Mouse (Mus musculus): ENCODE results near the gene Gng2. TPM values are rescaled to one million over a fixed set of nuclear protein-coding genes. Genes with fewer than 3 reads are reported as not detected.

The Gng2 gene
- polyA plus RNA-seq, 1 experiment from 2014 or later, result 39.9 TPM

GRCm38 (mm10) chr14:19992873-19993569, 15.6 kb upstream of the Gng2 start:
- no peak overlapping the region for H3K4me3 ChIP-seq
- H3K36me3 ChIP-seq, result no peaks in the 10 kb centered on the region
- H3K4me2 ChIP-seq, result no peak overlapping the region
- no peak overlapping the region for H3K27ac ChIP-seq (replicated peaks)
- no peaks in the 10 kb centered on the region for H3K9me3 ChIP-seq
- no peak for ATAC-seq (ENCODE audit: extremely low read depth, insufficient number of reproducible peaks, low FRiP score, low TSS enrichment)
- whole genome bisulfite sequencing, result 67% methylated on average over 8 of the region's 8 CpGs
- no peaks in the 10 kb centered on the region for H3K4me1 ChIP-seq
- H3K9ac ChIP-seq, result no peak overlapping the region
- no peaks in the 10 kb centered on the region for H3K27me3 ChIP-seq (replicated peaks)

GRCm38 (mm10) chr14:19991861-19992260, 14.4 kb upstream of the Gng2 start:
- Histone ChIP-seq H3K4me2 (no peak overlapping the region), H3K27me3 (replicated peaks) (no peaks in the 10 kb centered on the region), H3K4me1 (peaks cover 6% of the 10 kb centered on the region), H3K9ac (no peak overlapping the region), H3K36me3 (no peaks in the 10 kb centered on the region), H3K4me3 (no peak overlapping the region), H3K27ac (replicated peaks) (no peak overlapping the region), H3K9me3 (no peaks in the 10 kb centered on the region)
- 43% methylated on average over 3 of the region's 3 CpGs for WGBS
- ATAC-seq (ENCODE audit: extremely low read depth, insufficient number of reproducible peaks, low FRiP score, low TSS enrichment), result no peak

- Histone ChIP-seq H3K27me3 (replicated peaks) (no peaks in the 10 kb centered on the region), H3K4me1 (peaks cover 19% of the 10 kb centered on the region), H3K4me2 (no peak overlapping the region), H3K27ac (replicated peaks) (no peak overlapping the region), H3K9ac (no peak overlapping the region), H3K36me3 (no peaks in the 10 kb centered on the region), H3K9me3 (no peaks in the 10 kb centered on the region), H3K4me3 (no peak overlapping the region)
- no peak for ATAC-seq (ENCODE audit: extremely low read depth, insufficient number of reproducible peaks, low FRiP score, low TSS enrichment)
- WGBS, result 58% methylated on average over 1 of the region's 1 CpGs
These were observed 13.1 kb upstream of the Gng2 start for GRCm38 (mm10) chr14:19990436-19990993.

DNA sequence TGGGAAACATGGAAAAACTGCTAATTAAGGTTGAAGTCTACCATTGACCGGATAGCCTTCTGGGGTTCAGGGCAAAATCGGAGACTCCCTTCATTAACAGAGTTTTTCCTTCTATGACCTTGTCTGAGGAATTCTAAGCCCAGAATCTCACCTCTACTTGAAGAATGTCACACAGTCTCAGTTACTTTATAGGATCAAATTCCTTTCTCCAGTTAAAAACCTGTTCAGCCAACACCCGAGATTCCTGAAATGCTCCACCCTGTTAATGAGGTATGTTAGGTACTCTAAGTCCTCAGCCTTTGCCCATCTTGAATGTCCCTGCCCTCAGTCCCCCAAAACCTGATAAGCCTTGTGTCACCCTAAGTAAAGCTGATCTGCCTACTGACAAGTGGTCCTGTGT, 11.0 kb upstream of the Gng2 start:
- Histone ChIP-seq H3K36me3 (no peaks in the 10 kb centered on the region), H3K4me1 (peaks cover 40% of the 10 kb centered on the region), H3K4me2 (no peak overlapping the region), H3K27me3 (replicated peaks) (no peaks in the 10 kb centered on the region), H3K27ac (replicated peaks) (no peak overlapping the region), H3K9me3 (no peaks in the 10 kb centered on the region), H3K4me3 (no peak overlapping the region), H3K9ac (no peak overlapping the region)
- WGBS, result 82% methylated on average over 3 of the region's 3 CpGs
- no peak for ATAC-seq (ENCODE audit: extremely low read depth, insufficient number of reproducible peaks, low FRiP score, low TSS enrichment)

- 0 out of 2 replicates have a peak overlapping the region, but pooled peaks have one; percentile 6 for H3K9ac ChIP-seq
- peak overlapping the region; percentile 56 for H3K4me2 ChIP-seq
- no peaks in the 10 kb centered on the region for H3K36me3 ChIP-seq
- peak overlapping the region; percentile 86 for H3K27ac ChIP-seq (replicated peaks)
- 16% methylated on average over 8 of the region's 8 CpGs for WGBS
- no peaks in the 10 kb centered on the region for H3K9me3 ChIP-seq
- peak overlapping the region; percentile 33 for H3K4me3 ChIP-seq
- peaks cover 41% of the 10 kb centered on the region for H3K4me1 ChIP-seq
- H3K27me3 ChIP-seq (replicated peaks), result no peaks in the 10 kb centered on the region
- ATAC-seq (ENCODE audit: extremely low read depth, insufficient number of reproducible peaks, low FRiP score, low TSS enrichment), result no peak
These were observed 10.0 kb upstream of the Gng2 start for GRCm38 (mm10) chr14:19987358-19987834.

GRCm38 (mm10) chr14:19986614-19987357, 9.4 kb upstream of the Gng2 start:
- Histone ChIP-seq H3K9ac (peak overlapping the region; percentile 20; the same call in 1 of the 2 replicates), H3K4me2 (peak overlapping the region; percentile 56), H3K36me3 (no peaks in the 10 kb centered on the region), H3K27ac (replicated peaks) (peak overlapping the region; percentile 86), H3K4me3 (peak overlapping the region; percentile 33), H3K9me3 (no peaks in the 10 kb centered on the region), H3K4me1 (peaks cover 41% of the 10 kb centered on the region), H3K27me3 (replicated peaks) (no peaks in the 10 kb centered on the region)
- 12% methylated on average over 13 of the region's 13 CpGs for WGBS
- ATAC-seq (ENCODE audit: extremely low read depth, insufficient number of reproducible peaks, low FRiP score, low TSS enrichment), result no peak

- WGBS, result 48% methylated on average over 8 of the region's 8 CpGs
- Histone ChIP-seq H3K27me3 (replicated peaks) (no peaks in the 10 kb centered on the region), H3K4me1 (peaks cover 41% of the 10 kb centered on the region), H3K27ac (replicated peaks) (peak overlapping the region; percentile 86), H3K9me3 (no peaks in the 10 kb centered on the region), H3K4me3 (no peak overlapping the region), H3K9ac (no peak overlapping the region), H3K4me2 (peak overlapping the region; percentile 56), H3K36me3 (no peaks in the 10 kb centered on the region)
- ATAC-seq (ENCODE audit: extremely low read depth, insufficient number of reproducible peaks, low FRiP score, low TSS enrichment), result no peak
These were observed 8.6 kb upstream of the Gng2 start for GRCm38 (mm10) chr14:19985912-19986613.

GRCm38 (mm10) chr14:19985107-19985911, 7.9 kb upstream of the Gng2 start:
- peak overlapping the region; percentile 11; the same call in 1 of the 2 replicates for H3K9ac ChIP-seq
- H3K4me1 ChIP-seq, result peaks cover 41% of the 10 kb centered on the region
- no peaks in the 10 kb centered on the region for H3K9me3 ChIP-seq
- H3K4me2 ChIP-seq, result peak overlapping the region; percentile 43
- peak overlapping the region; percentile 86 for H3K27ac ChIP-seq (replicated peaks)
- WGBS, result 11% methylated on average over 13 of the region's 13 CpGs
- no peaks in the 10 kb centered on the region for H3K27me3 ChIP-seq (replicated peaks)
- H3K4me3 ChIP-seq, result no peak overlapping the region
- ATAC-seq (ENCODE audit: extremely low read depth, insufficient number of reproducible peaks, low FRiP score, low TSS enrichment), result no peak
- H3K36me3 ChIP-seq, result no peaks in the 10 kb centered on the region

DNA sequence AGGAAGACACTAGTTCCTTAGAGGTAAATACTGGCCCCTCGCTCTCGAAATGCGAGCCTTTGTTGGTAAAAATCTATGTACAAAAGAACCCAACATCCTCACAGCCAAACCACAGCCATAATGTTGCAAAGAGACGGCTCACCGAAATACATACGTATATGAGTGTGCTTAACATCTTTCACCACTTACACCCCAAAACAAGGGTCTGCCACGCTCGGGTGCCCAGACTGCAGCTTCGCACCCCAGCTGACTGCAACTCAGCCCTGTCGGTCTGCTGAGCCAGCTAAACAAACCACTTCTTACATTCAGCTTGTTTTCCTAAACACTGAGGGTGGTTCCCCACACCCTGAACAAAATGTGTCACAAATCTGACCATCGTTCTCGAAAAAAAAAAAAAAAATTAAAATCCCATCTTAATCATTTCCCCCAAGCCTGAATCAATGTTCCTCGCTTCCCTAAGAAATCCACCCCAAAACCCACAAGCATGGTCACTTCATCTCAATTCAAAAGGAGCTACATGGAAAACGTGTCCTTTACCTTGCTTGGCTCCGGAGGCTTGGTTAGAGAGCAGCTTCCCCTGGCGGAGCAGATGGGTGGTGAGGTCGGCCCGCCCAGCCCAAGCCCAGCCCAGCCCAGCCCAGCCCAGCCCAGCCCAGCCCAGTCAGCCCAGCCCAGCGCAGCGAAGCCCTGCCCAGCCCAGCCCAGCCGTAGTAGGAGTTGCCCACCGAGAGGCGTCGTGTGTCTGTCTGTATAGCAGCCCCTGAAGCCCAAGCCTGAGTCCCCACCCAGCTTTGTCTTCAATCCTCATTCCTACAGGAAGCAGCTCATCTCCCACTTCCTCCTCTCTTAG, 781 bp downstream of the Gng2 start:
- Histone ChIP-seq H3K4me1 (peaks cover 28% of the 10 kb centered on the region), H3K4me2 (peak overlapping the region; percentile 80), H3K9ac (peak overlapping the region; percentile 82), H3K4me3 (peak overlapping the region; percentile 60), H3K27me3 (replicated peaks) (no peaks in the 10 kb centered on the region), H3K9me3 (no peaks in the 10 kb centered on the region), H3K27ac (replicated peaks) (peak overlapping the region; percentile 76), H3K36me3 (no peaks in the 10 kb centered on the region)
- ATAC-seq (ENCODE audit: extremely low read depth, insufficient number of reproducible peaks, low FRiP score, low TSS enrichment), result peak; percentile 70
- WGBS, result 1% methylated on average over 24 of the region's 24 CpGs

- peak overlapping the region; percentile 72 for H3K27ac ChIP-seq (replicated peaks)
- WGBS, result 22% methylated on average over 11 of the region's 11 CpGs
These were observed 2.4 kb downstream of the Gng2 start for GRCm38 (mm10) chr14:19974978-19975493.

More at GRCm38 (mm10) chr14:19974978-19975493, 2.4 kb downstream of the Gng2 start:
- H3K4me1 ChIP-seq, result peaks cover 41% of the 10 kb centered on the region
- ATAC-seq (ENCODE audit: extremely low read depth, insufficient number of reproducible peaks, low FRiP score, low TSS enrichment), result no peak
- H3K4me2 ChIP-seq, result peak overlapping the region; percentile 70
- H3K27me3 ChIP-seq (replicated peaks), result no peaks in the 10 kb centered on the region
- peak overlapping the region; percentile 74 for H3K9ac ChIP-seq
- H3K36me3 ChIP-seq, result no peaks in the 10 kb centered on the region
- H3K9me3 ChIP-seq, result no peaks in the 10 kb centered on the region
- peak overlapping the region; percentile 42 for H3K4me3 ChIP-seq

Measured in heart, embryonic 13.5 days (tissue).